Mouse (Mus musculus): ENCODE measurements at regions not wholly inside any gene's neighbourhood (a gene's known extent, or its start where the extent isn't known, plus 50 kb on each side); places are given as distances from the start of the nearest gene placed in this dataset.
A peak's percentile ranks its signal among the peaks of the same experiment; 100 is the strongest.

- no peak for DNase-seq
Observed at GRCm38 (mm10) chr8:113250264-113250663, 385.1 kb upstream of the Mon1b start.

- DNase-seq: no peak
Observed at GRCm38 (mm10) chr8:113254076-113254475, 381.3 kb upstream of the Mon1b start.

GRCm38 (mm10) chr8:113259477-113259876 is 375.9 kb upstream of the Mon1b start:
- DNase-seq: no peak

- DNase-seq: no peak
Observed at GRCm38 (mm10) chr8:113263296-113263695, 372.1 kb upstream of the Mon1b start.

- DNase-seq: no peak
Observed at GRCm38 (mm10) chr8:113271262-113271661, 364.1 kb upstream of the Mon1b start.

- DNase-seq: no peak
Observed at GRCm38 (mm10) chr8:113300273-113300843, 335.0 kb upstream of the Mon1b start.

GRCm38 (mm10) chr8:113303426-113303825 is 332.0 kb upstream of the Mon1b start:
- no peak for DNase-seq

- DNase-seq: peak; percentile 14 to 19
Observed at GRCm38 (mm10) chr8:113317169-113317568, 318.2 kb upstream of the Mon1b start.

GRCm38 (mm10) chr8:113331576-113331975 is 303.8 kb upstream of the Mon1b start:
- peak; percentile 20 to 43 for DNase-seq

- no peak for DNase-seq
Observed at GRCm38 (mm10) chr8:113341306-113341705, 294.1 kb upstream of the Mon1b start.

- DNase-seq: no peak
Observed at GRCm38 (mm10) chr8:113361900-113362299, 273.5 kb upstream of the Mon1b start.

- DNase-seq: no peak
Observed at GRCm38 (mm10) chr8:113364181-113364580, 271.2 kb upstream of the Mon1b start.

GRCm38 (mm10) chr8:113383517-113383916 is 251.9 kb upstream of the Mon1b start:
- DNase-seq: no peak

GRCm38 (mm10) chr8:113383974-113384373 is 251.4 kb upstream of the Mon1b start:
- peak; percentile 18 to 25 for DNase-seq

- no peak for DNase-seq
Observed at GRCm38 (mm10) chr8:113389504-113389903, 245.9 kb upstream of the Mon1b start.

- no peak for DNase-seq
Observed at GRCm38 (mm10) chr8:113390038-113390437, 245.3 kb upstream of the Mon1b start.

GRCm38 (mm10) chr8:113394319-113394718 is 241.1 kb upstream of the Mon1b start:
- DNase-seq: no peak

- no peak for DNase-seq
Observed at GRCm38 (mm10) chr8:113405158-113405557, 230.2 kb upstream of the Mon1b start.

GRCm38 (mm10) chr8:113419352-113419751 is 216.0 kb upstream of the Mon1b start:
- peak in 1 of 2 experiments; percentile 5 for DNase-seq

GRCm38 (mm10) chr8:113422651-113423050 is 212.7 kb upstream of the Mon1b start:
- DNase-seq: no peak

- no peak for DNase-seq
Observed at GRCm38 (mm10) chr8:113439088-113439487, 196.3 kb upstream of the Mon1b start.

- no peak for DNase-seq
Observed at GRCm38 (mm10) chr8:113454022-113454421, 181.4 kb upstream of the Mon1b start.

GRCm38 (mm10) chr8:113464625-113465024 is 170.8 kb upstream of the Mon1b start:
- DNase-seq: no peak

- no peak for DNase-seq
Observed at GRCm38 (mm10) chr8:113465156-113465555, 170.2 kb upstream of the Mon1b start.

- no peak for DNase-seq
Observed at GRCm38 (mm10) chr8:113466683-113467082, 168.7 kb upstream of the Mon1b start.

Data from cerebellum, postnatal 14 days (tissue).